Mouse (Mus musculus) forebrain, embryonic 10.5 days (tissue): ENCODE results near the gene Ppm1d. TPM values are rescaled to one million over a fixed set of nuclear protein-coding genes. Genes with fewer than 3 reads are reported as not detected.
A peak's percentile ranks its signal among the peaks of the same experiment; 100 is the strongest.

ENCODE experiments used
- DNase-seq: peaks from one replicate; pipeline ENCODE4 v3.0.0-alpha.2; 2017; ENCODE audit warnings: low spot score; ENCODE audit errors: extremely low spot score
- H3K27ac ChIP-seq: fragments of 300-500 bp; sonication (generic); 2 replicates; pipeline ENCODE4 v1.5.1; 2016; ENCODE audit warnings: mild to moderate bottlenecking
- H3K27me3 ChIP-seq: fragments of 300-500 bp; sonication (generic); 2 replicates; pipeline ENCODE4 v1.6.1; 2016; ENCODE audit warnings: mild to moderate bottlenecking; ENCODE audit not compliant: poor library complexity, severe bottlenecking
- H3K36me3 ChIP-seq: fragments of 300-500 bp; sonication (generic); replicated peaks from 2 replicates; pipeline ENCODE4 v1.6.1; 2016; ENCODE audit warnings: mild to moderate bottlenecking, moderate library complexity
- H3K4me1 ChIP-seq: fragments of 300-500 bp; sonication (generic); 2 replicates; pipeline ENCODE4 v1.6.1; 2016
- H3K4me3 ChIP-seq: fragments of 300-500 bp; sonication (generic); 2 replicates; pipeline ENCODE4 v1.5.1; 2016; ENCODE audit warnings: mild to moderate bottlenecking, moderate library complexity
- H3K9me3 ChIP-seq: fragments of 300-500 bp; sonication (generic); 2 replicates; pipeline ENCODE4 v1.6.1; 2016; ENCODE audit warnings: mild to moderate bottlenecking, moderate library complexity
- WGBS: fragments of 180-500 bp; shearing (Covaris S2); methylation state at CpG from one replicate; pipeline ENCODE4 v1.1.7; 2016; 5-methylcytosine and 5-hydroxymethylcytosine counted together
- polyA plus RNA-seq: library from polyadenylated mRNA; unstranded; fragments of >200 nt; fragmentation: Nextera tagmentation; extraction: Ambion mirVana; gene quantifications from 2 replicates; pipeline ENCODE4 v1.2.1, GENCODE M21; 2016

The Ppm1d gene
- polyA plus RNA-seq, 1 experiment from 2014 or later, result 20.6 TPM

DNA sequence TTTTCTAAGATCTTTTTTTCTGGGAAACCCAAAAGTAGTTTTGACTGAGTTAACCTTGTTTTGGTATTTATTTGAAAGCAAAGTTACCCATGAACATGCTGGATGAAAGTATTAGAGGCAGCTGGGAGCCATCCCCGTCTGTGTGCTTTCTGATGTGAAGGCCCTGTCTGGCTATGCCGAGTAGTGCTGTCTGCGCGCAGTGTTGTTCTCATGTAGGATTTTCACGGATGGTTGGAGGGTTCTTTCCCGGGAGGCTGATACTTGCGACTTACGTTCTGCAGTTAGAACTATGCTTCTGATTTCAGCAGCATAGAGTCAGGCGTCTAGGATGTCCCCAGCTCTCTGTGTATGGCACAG lies 81.8 kb downstream of the Ppm1d start:
- Histone ChIP-seq H3K4me3 (no peak overlapping the region), H3K4me1 (peaks cover 25% of the 10 kb centered on the region), H3K27me3 (no peaks in the 10 kb centered on the region), H3K27ac (peak overlapping the region; percentile 68), H3K36me3 (no peaks in the 10 kb centered on the region), H3K9me3 (no peaks in the 10 kb centered on the region)
- WGBS, result 48% methylated on average over 9 of the region's 9 CpGs
- DNase-seq, result peak; percentile 15

DNA sequence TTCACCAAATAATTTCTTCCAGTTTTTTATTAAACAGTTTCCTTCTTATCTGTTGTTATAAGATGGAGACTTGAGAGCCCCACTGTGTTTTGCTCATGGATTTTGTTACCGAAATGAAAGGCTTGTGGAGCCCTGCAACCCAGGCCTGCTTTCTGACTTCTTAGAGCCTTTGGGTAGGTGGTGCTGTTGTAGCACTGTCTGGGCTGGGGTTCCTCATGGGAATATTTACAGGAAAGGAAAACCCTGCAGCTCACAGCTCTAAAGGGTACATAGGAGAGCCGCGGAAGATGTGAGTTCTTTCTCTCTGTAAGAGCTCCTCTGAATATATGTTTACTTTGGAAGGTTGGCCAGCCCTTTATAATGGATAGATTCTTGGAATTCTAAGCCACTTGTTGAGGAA lies 82.9 kb downstream of the Ppm1d start:
- Histone ChIP-seq H3K27ac (no peak overlapping the region), H3K27me3 (no peaks in the 10 kb centered on the region), H3K36me3 (no peaks in the 10 kb centered on the region), H3K4me1 (peaks cover 25% of the 10 kb centered on the region), H3K4me3 (no peak overlapping the region), H3K9me3 (no peaks in the 10 kb centered on the region)
- no peak for DNase-seq
- WGBS, result 72% methylated on average over 3 of the region's 3 CpGs

DNA sequence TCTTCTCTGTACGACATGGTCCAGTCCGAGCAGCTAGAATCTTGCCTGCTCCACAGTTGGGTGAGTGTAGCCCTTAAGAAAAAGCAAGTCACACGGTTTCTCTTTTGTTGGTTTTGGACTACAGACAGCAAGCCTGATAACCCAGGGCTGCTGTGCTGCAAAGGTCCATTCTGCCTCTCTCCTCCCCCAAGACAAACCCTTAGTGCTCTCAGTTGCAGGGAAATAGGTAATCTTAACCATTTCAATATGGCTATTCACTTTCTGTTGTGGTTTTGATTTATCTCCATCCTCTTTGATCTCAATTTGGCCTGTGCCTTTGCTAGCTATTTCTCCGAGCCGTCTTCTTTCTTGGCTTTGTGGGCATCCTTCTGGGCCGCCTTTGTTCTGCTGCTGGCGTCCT lies 84.3 kb downstream of the Ppm1d start:
- peaks cover 25% of the 10 kb centered on the region for H3K4me1 ChIP-seq
- H3K27ac ChIP-seq, result 0 out of 2 replicates have a peak overlapping the region, but pooled peaks have one; percentile 22
- no peaks in the 10 kb centered on the region for H3K27me3 ChIP-seq
- DNase-seq, result no peak
- H3K4me3 ChIP-seq, result no peak overlapping the region
- H3K9me3 ChIP-seq, result no peaks in the 10 kb centered on the region
- no peaks in the 10 kb centered on the region for H3K36me3 ChIP-seq
- WGBS, result 32% methylated on average over 7 of the region's 7 CpGs

Other genes starting within 250 kb of the Ppm1d start
- 3.0 and 4.8 TPM in 2 replicates for gene Usp32, start 171.1 kb upstream of the Ppm1d start, polyA plus RNA-seq
- gene 1700125H20Rik, start 140.8 kb upstream of the Ppm1d start, polyA plus RNA-seq, result 0.43 and 0.48 TPM in 2 replicates
- gene Appbp2, start 76.1 kb upstream of the Ppm1d start, polyA plus RNA-seq, result 43.7 and 44.7 TPM in 2 replicates
- gene Bcas3, start 41.9 kb downstream of the Ppm1d start, polyA plus RNA-seq, result 18.7 and 19.6 TPM in 2 replicates